Mouse (Mus musculus) monocyte, adult 5-6 weeks (primary cell): ENCODE results near the gene Tcea3. TPM values are rescaled to one million over a fixed set of nuclear protein-coding genes. Genes with fewer than 3 reads are reported as not detected.

ENCODE experiments used
- ATAC-seq: fragments of 153-309, 156-312 bp; replicated peaks from 2 replicates; pipeline ENCODE4 v1.8.0; 2017; ENCODE audit warnings: mild to moderate bottlenecking; ENCODE audit not compliant: low TSS enrichment, insufficient number of reproducible peaks, severe bottlenecking, poor library complexity, low FRiP score
- total RNA-seq: library from RNA; stranded (forward); fragments of 200-1000, 200-491, 200-594 nt; gene quantifications from 3 replicates; pipeline ENCODE4 v1.2.3, GENCODE M21; 2017

Tcea3 gene
- total RNA-seq, 1 experiment from 2014 or later, result 29.0 TPM

- ATAC-seq, result no peak
These were observed 56.7 kb downstream of the Tcea3 start for GRCm38 (mm10) chr4:136304181-136304580.

- no peak for ATAC-seq
These were observed 60.8 kb downstream of the Tcea3 start for GRCm38 (mm10) chr4:136308355-136308754.

GRCm38 (mm10) chr4:136309780-136310179, 62.3 kb downstream of the Tcea3 start:
- ATAC-seq, result peak; percentile 64

GRCm38 (mm10) chr4:136310229-136311041, 62.9 kb downstream of the Tcea3 start, which contains the start of gene Hnrnpr:
Gene Hnrnpr (plus strand): TSS chr4:136310942.
- ATAC-seq, result peak; percentile 100

GRCm38 (mm10) chr4:136311042-136311999, 63.8 kb downstream of the Tcea3 start:
- no peak for ATAC-seq

- no peak for ATAC-seq
These were observed 65.1 kb downstream of the Tcea3 start for GRCm38 (mm10) chr4:136312616-136313015.

GRCm38 (mm10) chr4:136317667-136318066, 70.1 kb downstream of the Tcea3 start:
- no peak for ATAC-seq

- ATAC-seq, result no peak
These were observed 72.5 kb downstream of the Tcea3 start for GRCm38 (mm10) chr4:136320016-136320415.

GRCm38 (mm10) chr4:136324226-136324625, 76.7 kb downstream of the Tcea3 start:
- no peak for ATAC-seq

Other genes starting within 250 kb of the Tcea3 start
- gene Eloa, start 226.0 kb upstream of the Tcea3 start, total RNA-seq, result 58.0 to 71.9 TPM (median 68.5 TPM) in 3 replicates
- gene Rpl11, start 194.3 kb upstream of the Tcea3 start, total RNA-seq, result 392 to 636 TPM (median 589 TPM) in 3 replicates
- 4.9 to 16.7 TPM (median 8.5 TPM) in 3 replicates for gene Id3, start 104.2 kb upstream of the Tcea3 start, total RNA-seq
- gene E2f2, start 75.3 kb upstream of the Tcea3 start, total RNA-seq, result 18.1 to 19.7 TPM (median 18.4 TPM) in 3 replicates
- gene Asap3, start 41.4 kb upstream of the Tcea3 start, total RNA-seq, result not detected in 3 replicates
- gene Zfp46, start 37.0 kb downstream of the Tcea3 start, total RNA-seq, result 5.8 to 10.2 TPM (median 5.9 TPM) in 3 replicates
- gene Hnrnpr, start 63.2 kb downstream of the Tcea3 start, total RNA-seq, result 208 to 281 TPM (median 261 TPM) in 3 replicates
- gene Htr1d, start 175.8 kb downstream of the Tcea3 start, total RNA-seq, result not detected in 3 replicates
- not detected in 3 replicates for gene 6030445D17Rik, start 214.5 kb downstream of the Tcea3 start, total RNA-seq
- 9.5 to 22.4 TPM (median 11.4 TPM) in 3 replicates for gene Luzp1, start 222.0 kb downstream of the Tcea3 start, total RNA-seq